Mouse (Mus musculus) heart, embryonic 13.5 days (tissue): ENCODE measurements at regions not wholly inside any gene's neighbourhood (a gene's known extent, or its start where the extent isn't known, plus 50 kb on each side); places are given as distances from the start of the nearest gene placed in this dataset.

Experiments
- ATAC-seq: fragments of 200-750 bp; cut with Nextera tagmentation; 2 replicates; pipeline ENCODE4 v1.8.0; 2017; ENCODE audit warnings: moderate TSS enrichment; ENCODE audit not compliant: insufficient number of reproducible peaks, low FRiP score, low TSS enrichment; ENCODE audit errors: extremely low read depth
- H3K27ac ChIP-seq: fragments of 300-500 bp; sonication (generic); replicated peaks from 2 replicates; pipeline ENCODE4 v1.5.1; 2015; ENCODE audit warnings: moderate library complexity, mild to moderate bottlenecking, inconsistent platforms
- H3K27me3 ChIP-seq: fragments of 300-500 bp; sonication (generic); replicated peaks from 2 replicates; pipeline ENCODE4 v1.6.1; 2015; ENCODE audit warnings: mild to moderate bottlenecking, inconsistent platforms
- H3K36me3 ChIP-seq: fragments of 300-500 bp; sonication (generic); 2 replicates; pipeline ENCODE4 v1.6.1; 2015; ENCODE audit warnings: mild to moderate bottlenecking, inconsistent platforms
- H3K4me1 ChIP-seq: fragments of 300-500 bp; sonication (generic); 2 replicates; pipeline ENCODE4 v1.6.1; 2015; ENCODE audit warnings: inconsistent platforms
- H3K4me2 ChIP-seq: fragments of 300-500 bp; sonication (generic); 2 replicates; pipeline ENCODE4 v1.6.1; 2015; ENCODE audit warnings: inconsistent platforms, mild to moderate bottlenecking, moderate library complexity
- H3K4me3 ChIP-seq: fragments of 300-500 bp; sonication (generic); 2 replicates; pipeline ENCODE4 v1.5.1; 2015; ENCODE audit warnings: moderate library complexity, mild to moderate bottlenecking, inconsistent platforms
- H3K9ac ChIP-seq: fragments of 300-500 bp; sonication (generic); 2 replicates; pipeline ENCODE4 v1.6.1; 2015; ENCODE audit warnings: inconsistent platforms, mild to moderate bottlenecking, moderate library complexity
- H3K9me3 ChIP-seq: fragments of 300-500 bp; sonication (generic); 2 replicates; pipeline ENCODE4 v1.6.1; 2016; ENCODE audit warnings: inconsistent platforms
- WGBS: fragments of 180-500 bp; shearing (Covaris S2); methylation state at CpG from one replicate; pipeline ENCODE4 v1.1.7; 2015; ENCODE audit warnings: mixed read lengths; 5-methylcytosine and 5-hydroxymethylcytosine counted together

- ATAC-seq, result no peak
- no peak overlapping the region for H3K9ac ChIP-seq
- no peak overlapping the region for H3K4me3 ChIP-seq
- no peaks in the 10 kb centered on the region for H3K27me3 ChIP-seq
- no peak overlapping the region for H3K4me2 ChIP-seq
- H3K9me3 ChIP-seq, result peaks cover 4% of the 10 kb centered on the region; the same call in 1 of the 2 replicates
- 50% methylated on average over 6 of the region's 6 CpGs for WGBS
- no peak overlapping the region for H3K27ac ChIP-seq
- H3K36me3 ChIP-seq, result no peaks in the 10 kb centered on the region
- H3K4me1 ChIP-seq, result peaks cover 6% of the 10 kb centered on the region; the same call in 1 of the 2 replicates
These were observed 164.2 kb upstream of the Gm5148 start for GRCm38 (mm10) chr3:37888455-37888854.

- 77% methylated on average over 3 of the region's 3 CpGs for WGBS
- Histone ChIP-seq H3K4me2 (no peak overlapping the region), H3K36me3 (no peaks in the 10 kb centered on the region), H3K4me1 (peaks cover 9% of the 10 kb centered on the region), H3K27me3 (no peaks in the 10 kb centered on the region), H3K9me3 (peaks cover 4% of the 10 kb centered on the region; the same call in 1 of the 2 replicates), H3K27ac (no peak overlapping the region), H3K4me3 (no peak overlapping the region), H3K9ac (no peak overlapping the region)
- no peak for ATAC-seq
These were observed 163.4 kb upstream of the Gm5148 start for GRCm38 (mm10) chr3:37887711-37888110.

- Histone ChIP-seq H3K4me3 (no peak overlapping the region), H3K9ac (no peak overlapping the region), H3K4me1 (peaks cover 17% of the 10 kb centered on the region), H3K9me3 (no peaks in the 10 kb centered on the region), H3K36me3 (no peaks in the 10 kb centered on the region), H3K4me2 (no peak overlapping the region), H3K27me3 (no peaks in the 10 kb centered on the region), H3K27ac (no peak overlapping the region)
- WGBS, result 76% methylated on average over 3 of the region's 3 CpGs
- no peak for ATAC-seq
These were observed 162.6 kb upstream of the Gm5148 start for GRCm38 (mm10) chr3:37886705-37887454.

GRCm38 (mm10) chr3:37885776-37886175, 161.5 kb upstream of the Gm5148 start:
- Histone ChIP-seq H3K9me3 (no peaks in the 10 kb centered on the region), H3K4me3 (no peak overlapping the region), H3K36me3 (no peaks in the 10 kb centered on the region), H3K4me2 (no peak overlapping the region), H3K4me1 (peaks cover 18% of the 10 kb centered on the region), H3K9ac (no peak overlapping the region), H3K27me3 (no peaks in the 10 kb centered on the region), H3K27ac (no peak overlapping the region)
- WGBS, result 87% methylated on average over 6 of the region's 6 CpGs
- ATAC-seq, result no peak

GRCm38 (mm10) chr3:37882417-37882816, 158.1 kb upstream of the Gm5148 start:
- Histone ChIP-seq H3K36me3 (no peaks in the 10 kb centered on the region), H3K9me3 (no peaks in the 10 kb centered on the region), H3K4me2 (no peak overlapping the region), H3K27ac (peak overlapping the region; percentile 50), H3K27me3 (no peaks in the 10 kb centered on the region), H3K4me3 (no peak overlapping the region), H3K9ac (no peak overlapping the region), H3K4me1 (peaks cover 12% of the 10 kb centered on the region)
- 45% methylated on average over 5 of the region's 5 CpGs for WGBS
- no peak for ATAC-seq

GRCm38 (mm10) chr3:37881016-37881415, 156.7 kb upstream of the Gm5148 start:
- no peak for ATAC-seq
- Histone ChIP-seq H3K27ac (no peak overlapping the region), H3K9me3 (no peaks in the 10 kb centered on the region), H3K36me3 (no peaks in the 10 kb centered on the region), H3K9ac (no peak overlapping the region), H3K4me3 (no peak overlapping the region), H3K27me3 (no peaks in the 10 kb centered on the region), H3K4me1 (peaks cover 19% of the 10 kb centered on the region), H3K4me2 (no peak overlapping the region)
- 76% methylated on average over 2 of the region's 2 CpGs for WGBS

- WGBS, result 52% methylated on average over 6 of the region's 6 CpGs
- H3K27me3 ChIP-seq, result no peaks in the 10 kb centered on the region
- no peak overlapping the region for H3K27ac ChIP-seq
- H3K9me3 ChIP-seq, result no peaks in the 10 kb centered on the region
- no peak overlapping the region for H3K4me2 ChIP-seq
- ATAC-seq, result no peak
- no peak overlapping the region for H3K9ac ChIP-seq
- peaks cover 36% of the 10 kb centered on the region for H3K4me1 ChIP-seq
- no peaks in the 10 kb centered on the region for H3K36me3 ChIP-seq
- H3K4me3 ChIP-seq, result no peak overlapping the region
These were observed 154.8 kb upstream of the Gm5148 start for GRCm38 (mm10) chr3:37879056-37879455.

- Histone ChIP-seq H3K36me3 (no peaks in the 10 kb centered on the region), H3K27ac (peak overlapping the region; percentile 97), H3K9me3 (no peaks in the 10 kb centered on the region), H3K4me2 (no peak overlapping the region), H3K9ac (peak overlapping the region; percentile 53; the same call in 1 of the 2 replicates), H3K4me3 (no peak overlapping the region), H3K27me3 (no peaks in the 10 kb centered on the region), H3K4me1 (peaks cover 28% of the 10 kb centered on the region)
- no peak for ATAC-seq
- WGBS, result 60% methylated on average over 13 of the region's 13 CpGs
These were observed 151.9 kb upstream of the Gm5148 start for GRCm38 (mm10) chr3:37876016-37876765.

- 3% methylated on average over 6 of the region's 6 CpGs for WGBS
- 0 out of 2 replicates have a peak overlapping the region, but pooled peaks have one; percentile 8 for H3K4me2 ChIP-seq
- H3K9ac ChIP-seq, result peak overlapping the region; percentile 53
- no peaks in the 10 kb centered on the region for H3K27me3 ChIP-seq
- H3K36me3 ChIP-seq, result no peaks in the 10 kb centered on the region
- peak; percentile 78 for ATAC-seq
- no peaks in the 10 kb centered on the region for H3K9me3 ChIP-seq
- H3K4me1 ChIP-seq, result peaks cover 28% of the 10 kb centered on the region
- peak overlapping the region; percentile 97 for H3K27ac ChIP-seq
- no peak overlapping the region for H3K4me3 ChIP-seq
These were observed 151.2 kb upstream of the Gm5148 start for GRCm38 (mm10) chr3:37875331-37876015.

GRCm38 (mm10) chr3:37874864-37875263, 150.6 kb upstream of the Gm5148 start:
- peaks cover 28% of the 10 kb centered on the region for H3K4me1 ChIP-seq
- WGBS, result 69% methylated on average over 6 of the region's 6 CpGs
- H3K4me3 ChIP-seq, result no peak overlapping the region
- ATAC-seq, result no peak
- H3K9me3 ChIP-seq, result no peaks in the 10 kb centered on the region
- H3K4me2 ChIP-seq, result 0 out of 2 replicates have a peak overlapping the region, but pooled peaks have one; percentile 8
- no peaks in the 10 kb centered on the region for H3K36me3 ChIP-seq
- peak overlapping the region; percentile 42; the same call in 1 of the 2 replicates for H3K9ac ChIP-seq
- H3K27me3 ChIP-seq, result no peaks in the 10 kb centered on the region
- H3K27ac ChIP-seq, result peak overlapping the region; percentile 97

- H3K9ac ChIP-seq, result no peak overlapping the region
These were observed 150.1 kb upstream of the Gm5148 start for GRCm38 (mm10) chr3:37874346-37874745.

More at GRCm38 (mm10) chr3:37874346-37874745, 150.1 kb upstream of the Gm5148 start:
- H3K27me3 ChIP-seq, result no peaks in the 10 kb centered on the region
- H3K36me3 ChIP-seq, result no peaks in the 10 kb centered on the region
- no peak for ATAC-seq
- H3K27ac ChIP-seq, result peak overlapping the region; percentile 97
- WGBS, result 67% methylated on average over 1 of the region's 1 CpGs
- no peak overlapping the region for H3K4me3 ChIP-seq
- no peak overlapping the region for H3K4me2 ChIP-seq
- H3K9me3 ChIP-seq, result no peaks in the 10 kb centered on the region
- peaks cover 28% of the 10 kb centered on the region for H3K4me1 ChIP-seq
